ENCODE assay signal across 19 mouse cellular contexts in genomic region chr8:89649207-89649890, GRCm38 (mm10).
"Had no signal": no experiment of that assay in that cellular context is flagged by ENCODE, and none has a peak within 500 bp of the region (broad histone marks: within the 10 kb centered on the region; RNA-seq: fewer than 3 reads in every experiment).

No protein-coding gene starts in this region.

- H3K36me3 ChIP-seq: midbrain, embryonic 10.5 days; midbrain, embryonic 12.5 days; neural tube, embryonic 13.5 days; neural tube, embryonic 15.5 days had no signal

- H3K4me3 ChIP-seq: midbrain, embryonic 10.5 days; midbrain, embryonic 12.5 days; myocyte; neural tube, embryonic 13.5 days; neural tube, embryonic 15.5 days had no signal

- H3K27me3 ChIP-seq: midbrain, embryonic 12.5 days; neural tube, embryonic 13.5 days had no signal

- DNase-seq: lung, adult 18-20 months; lung, embryonic 14.5 days; lung, postnatal 10 days; lung, postnatal 4 days; midbrain, embryonic 14.5 days; retina, postnatal 1 day; right cerebral cortex, adult 18-20 months; right cerebral cortex, postnatal 25 days; right cerebral cortex, postnatal 4 days; spleen, adult 18-20 months; thymus, adult 18-20 months; thymus, postnatal 14 days; thymus, postnatal 36 days had no signal

- H3K9ac ChIP-seq: lung, embryonic 14.5 days; midbrain, embryonic 12.5 days; neural tube, embryonic 13.5 days; neural tube, embryonic 15.5 days had no signal

- H3K27ac ChIP-seq: midbrain, embryonic 10.5 days; midbrain, embryonic 12.5 days; neural tube, embryonic 13.5 days; neural tube, embryonic 15.5 days had no signal

- H3K4me1 ChIP-seq: midbrain, embryonic 10.5 days; midbrain, embryonic 12.5 days; neural tube, embryonic 13.5 days; neural tube, embryonic 15.5 days had no signal

- ATAC-seq: midbrain, embryonic 16.5 days had no signal

- H3K9me3 ChIP-seq: midbrain, embryonic 10.5 days; midbrain, embryonic 12.5 days; neural tube, embryonic 13.5 days; neural tube, embryonic 15.5 days had no signal

- H3K4me2 ChIP-seq: lung, embryonic 14.5 days; midbrain, embryonic 12.5 days; neural tube, embryonic 13.5 days; neural tube, embryonic 15.5 days had no signal
